Mouse (Mus musculus): ENCODE measurements around the gene Knop1.

Knop1 gene

DNA sequence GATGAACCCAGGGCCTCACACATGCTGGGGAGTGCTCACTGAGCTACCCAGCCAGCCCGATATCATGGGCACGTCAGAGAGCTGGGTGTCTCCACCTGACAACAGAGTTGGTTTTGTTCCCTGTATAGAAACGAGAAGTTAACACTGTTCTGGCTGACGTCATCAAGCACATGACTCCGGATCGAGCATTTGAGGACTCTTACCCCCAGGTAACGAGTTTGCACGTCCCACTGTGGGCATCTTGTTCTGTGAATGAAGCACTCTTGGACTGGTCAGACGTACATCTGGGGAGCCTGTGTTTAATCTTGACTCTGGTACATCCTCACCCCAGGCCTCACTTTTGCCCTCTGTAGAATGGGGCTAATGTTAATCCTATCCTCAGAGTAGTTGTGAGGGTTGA, 59.2 kb downstream of the Knop1 start:
- DNase-seq (ENCODE audit: low spot score): no peak

DNA sequence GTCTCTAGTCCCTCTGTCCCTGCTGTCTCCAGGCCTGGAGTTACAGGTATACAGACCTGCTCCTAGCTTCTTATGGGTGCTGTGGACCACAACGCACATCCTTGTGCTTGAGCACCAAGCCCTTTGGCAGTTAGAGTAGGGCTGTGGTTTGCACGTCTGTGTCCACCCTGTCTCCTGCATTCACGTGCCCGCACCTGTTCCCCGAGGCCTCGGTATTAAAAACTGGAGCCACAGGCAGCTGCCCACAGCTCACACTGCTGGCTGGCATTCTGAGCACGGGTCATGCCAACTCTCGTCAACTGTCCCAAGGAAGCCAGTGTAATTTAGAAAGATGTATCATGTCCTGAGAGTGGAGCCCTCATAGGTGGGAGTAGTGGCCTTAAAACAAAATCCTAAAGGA, 60.3 kb downstream of the Knop1 start:
- no peak for DNase-seq (ENCODE audit: low spot score)

- no peak for DNase-seq (ENCODE audit: low spot score)
Observed at GRCm38 (mm10) chr7:118793899-118794298, 62.2 kb downstream of the Knop1 start.

Measured in layer of hippocampus, adult 11-12 months (tissue).